Mouse (Mus musculus): ENCODE measurements around the gene Ms4a1.
"Not testable (repeated sequence)": the region's sequence is repeated elsewhere in the genome, so short reads cannot be mapped to it uniquely, and the experiment has no call there.

Gene Ms4a1

DNA sequence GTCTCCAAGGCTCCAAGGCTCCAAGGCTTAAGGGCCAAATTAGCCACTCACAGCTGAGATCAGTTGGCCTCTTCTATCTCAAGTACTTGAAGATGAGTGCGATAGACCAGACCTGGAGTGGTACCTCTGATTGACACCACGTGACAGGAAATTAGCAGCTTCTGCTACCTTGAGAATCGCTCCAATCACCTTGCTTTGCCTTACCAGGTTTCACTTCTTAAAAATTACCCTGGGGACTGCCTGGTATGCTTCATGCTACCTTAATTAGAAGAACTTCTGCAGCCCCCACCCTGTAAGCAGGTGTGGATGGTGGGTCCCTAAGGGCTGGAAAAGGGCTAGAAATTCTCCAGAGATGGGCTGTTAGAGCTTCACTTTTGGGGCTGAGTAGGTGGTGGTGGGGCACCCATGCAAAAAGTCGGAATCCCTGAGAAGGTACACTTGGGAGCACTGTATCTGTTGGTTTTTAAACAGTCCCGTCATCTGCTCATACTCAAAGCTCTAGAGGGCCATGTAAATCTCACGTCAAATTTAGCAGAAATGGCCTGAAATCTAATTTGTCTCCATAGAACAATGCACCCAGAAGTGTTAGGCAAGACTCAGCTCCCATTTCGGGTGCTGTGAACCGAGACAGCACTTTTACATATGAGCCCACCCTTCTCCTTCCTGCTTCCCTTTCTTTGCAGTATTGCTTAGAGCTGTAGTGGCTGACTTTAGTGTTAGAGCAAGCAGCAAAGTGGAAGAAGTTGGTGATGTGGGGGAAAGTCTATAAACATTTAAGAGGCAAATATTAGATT is at the start of gene Ms4a1:
Ms4a1 (minus strand) TSS at position 190 of the 794 bp plus-strand sequence.
- DNase-seq (ENCODE audit: low spot score): peak; percentile 29

DNA sequence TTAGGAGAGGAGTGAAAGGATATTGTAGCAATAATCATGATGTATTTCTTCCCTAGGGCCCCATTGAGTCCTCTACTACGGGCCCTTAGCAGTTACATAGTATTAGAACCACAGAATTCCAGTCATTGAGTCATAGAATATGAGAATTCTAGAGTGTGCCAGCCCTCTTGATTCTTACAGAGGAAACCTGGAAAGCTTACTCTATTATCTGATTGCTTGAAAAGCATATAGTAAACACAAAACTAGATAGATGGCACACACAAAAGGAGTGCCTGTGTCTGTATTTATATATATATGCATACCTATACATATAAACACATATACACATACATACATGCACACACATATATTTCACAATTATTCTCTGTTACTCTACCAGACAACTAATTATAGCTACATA is 48.3 kb upstream of the Ms4a1 start, which contains the start of gene Ms4a14:
Ms4a14 (minus strand) TSS at position 101 of the 400 bp plus-strand sequence.
- DNase-seq (ENCODE audit: low spot score): no peak

DNA sequence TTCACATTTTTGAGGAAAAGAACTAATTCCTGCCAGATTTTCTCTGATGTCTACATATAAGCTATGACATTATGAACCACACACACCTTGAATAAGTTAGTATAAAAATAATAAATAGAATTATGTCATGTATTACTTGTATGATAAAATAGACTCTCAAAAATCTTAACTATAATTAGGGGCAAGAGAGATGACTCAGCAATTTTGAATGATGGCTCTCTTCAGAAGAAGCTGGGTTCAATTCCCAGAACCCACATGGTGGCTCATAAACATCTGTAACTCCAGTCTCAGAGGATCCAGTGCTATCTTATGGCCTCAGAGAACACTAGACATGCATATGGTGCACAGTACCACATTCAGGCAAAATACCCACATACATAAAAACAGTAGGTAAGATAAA is 42.8 kb upstream of the Ms4a1 start:
- no peak for DNase-seq (ENCODE audit: low spot score)

DNA sequence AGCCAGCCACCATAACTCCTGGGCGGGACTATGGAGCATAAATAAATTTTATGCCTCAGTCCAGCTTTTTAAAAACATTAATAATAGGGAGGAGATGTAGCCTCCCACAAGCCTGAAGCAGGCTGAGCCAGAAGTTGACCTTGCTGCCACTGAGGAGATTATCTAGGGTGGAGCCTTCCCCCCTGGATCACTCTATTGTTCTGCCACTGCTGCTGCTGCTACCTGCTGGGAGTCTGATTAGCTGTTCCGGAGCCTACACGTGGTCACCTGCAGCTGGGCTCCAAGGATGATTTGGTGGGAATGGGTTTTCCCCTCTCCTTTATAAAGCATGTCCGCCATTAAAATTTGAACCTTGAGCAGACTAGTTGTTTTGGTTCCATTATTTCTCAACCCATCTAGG is 33.5 kb upstream of the Ms4a1 start:
- not testable (repeated sequence) for DNase-seq (ENCODE audit: low spot score)

DNA sequence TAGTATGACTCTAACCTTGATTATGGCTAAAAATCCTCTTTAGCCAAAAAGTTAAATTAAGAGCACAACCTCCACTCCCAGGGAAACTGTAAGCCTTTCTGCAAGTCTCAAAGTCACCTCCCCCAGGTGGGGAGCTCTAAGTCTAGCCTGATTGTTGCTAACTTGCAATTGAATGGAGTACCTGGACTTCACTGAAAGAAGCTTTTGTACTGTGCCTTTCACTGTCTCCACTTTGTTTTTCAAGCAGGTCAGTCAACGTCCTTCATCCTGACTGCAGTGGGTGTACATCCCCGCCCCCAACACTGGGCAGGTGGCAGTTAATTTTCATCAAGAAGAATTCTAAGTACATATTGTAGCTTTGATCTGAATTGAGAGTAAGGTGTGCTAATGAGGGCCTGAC is 32.9 kb upstream of the Ms4a1 start:
- no peak for DNase-seq (ENCODE audit: low spot score)

DNA sequence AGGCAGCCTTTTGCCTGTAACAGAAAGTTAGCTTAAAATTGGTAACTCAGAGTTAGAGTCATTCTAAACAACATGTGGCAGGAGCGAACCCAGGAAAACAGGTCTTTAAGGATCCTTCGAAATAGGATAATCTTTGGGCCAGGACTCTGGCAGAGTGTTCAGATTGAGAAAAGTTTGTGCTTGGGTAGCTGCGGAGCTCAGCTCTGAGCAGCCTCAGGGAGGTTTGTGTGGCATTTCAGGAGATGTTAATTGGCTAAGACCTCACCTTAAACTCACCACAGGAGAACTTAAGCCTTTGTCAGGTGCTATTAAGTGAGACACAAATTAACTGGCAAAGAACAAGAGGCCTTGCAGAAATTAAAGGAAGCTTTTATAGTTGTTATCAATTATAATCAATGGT is 27.6 kb upstream of the Ms4a1 start:
- DNase-seq (ENCODE audit: low spot score): not testable (repeated sequence)

DNA sequence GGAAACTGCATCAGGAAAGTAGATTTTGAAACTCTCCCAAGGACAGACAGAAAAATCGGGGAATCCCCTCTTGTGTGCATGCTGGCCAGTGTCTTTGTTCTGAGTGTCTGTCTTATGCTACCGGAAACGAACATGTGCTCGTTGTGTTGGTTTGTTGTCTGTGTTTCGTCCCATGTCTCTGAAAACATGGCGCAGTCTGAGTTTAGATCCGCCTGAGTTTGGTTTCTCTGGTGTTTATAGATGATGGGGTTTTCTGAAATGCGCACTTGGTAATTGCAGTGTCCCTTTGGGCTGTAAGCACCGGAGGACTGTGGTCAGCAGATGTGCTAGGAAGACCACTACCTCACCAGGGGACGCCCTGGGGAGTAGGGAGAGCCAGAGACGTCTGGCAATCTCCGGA is 26.9 kb upstream of the Ms4a1 start:
- no peak for DNase-seq (ENCODE audit: low spot score)

DNA sequence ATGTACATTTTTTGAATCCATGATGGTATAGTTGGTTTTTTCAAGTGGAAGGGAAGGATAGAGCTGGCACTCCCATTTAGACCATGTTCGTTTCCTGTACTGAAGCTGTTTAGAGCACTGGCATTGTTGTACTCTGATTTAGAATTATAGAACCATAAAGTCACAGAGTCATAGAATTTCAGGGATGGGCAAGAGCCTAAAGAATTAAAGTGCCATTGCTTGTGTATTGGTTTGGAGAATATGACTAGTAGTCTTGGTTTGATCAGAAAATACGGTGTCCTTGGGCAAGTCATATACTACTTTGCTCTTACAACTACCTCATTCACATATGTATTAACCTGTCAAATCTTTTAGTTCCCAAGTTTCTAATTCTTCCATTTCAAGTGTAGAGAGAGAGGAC is 17.7 kb upstream of the Ms4a1 start, which contains the start of gene Ms4a5:
Ms4a5 (minus strand) TSS at position 101 of the 400 bp plus-strand sequence.
- DNase-seq (ENCODE audit: low spot score): no peak

DNA sequence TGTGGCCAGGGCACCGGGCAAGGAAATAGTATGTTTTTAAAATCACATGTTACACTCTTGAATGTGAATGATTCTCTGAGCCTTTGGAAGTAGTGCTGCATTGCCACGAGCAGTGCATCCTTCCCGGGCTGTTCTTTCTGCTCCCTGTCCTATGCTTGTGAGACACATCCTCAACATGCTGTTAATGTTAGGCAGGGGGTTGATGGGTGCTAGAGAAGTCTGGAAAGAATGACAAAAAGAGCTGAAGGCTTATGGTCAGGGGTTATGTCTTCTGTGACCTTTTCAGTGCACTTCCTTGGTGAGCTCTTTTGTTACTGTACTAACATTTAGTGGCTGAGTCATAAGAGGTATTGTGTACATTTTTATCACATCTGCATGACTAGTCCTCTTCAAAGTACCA is 14.2 kb upstream of the Ms4a1 start:
- no peak for DNase-seq (ENCODE audit: low spot score)

DNA sequence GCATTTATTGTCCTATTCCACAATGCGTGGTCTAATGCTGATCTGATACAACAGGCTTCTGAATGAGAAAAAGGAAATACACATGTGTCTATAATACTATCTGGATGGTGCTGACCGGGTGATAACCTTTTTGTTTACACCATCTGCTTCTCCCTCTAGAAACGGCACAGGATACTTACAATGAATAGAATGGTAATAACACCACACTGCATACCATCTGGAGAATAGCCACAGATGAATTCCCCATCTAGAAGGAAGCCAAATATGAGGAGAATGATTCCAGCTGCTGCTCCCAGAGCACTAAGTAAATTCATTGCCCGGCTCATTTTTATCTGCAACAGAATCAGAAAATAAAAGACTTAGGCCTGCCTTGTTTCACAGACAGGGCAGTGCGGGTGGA is 10.4 kb upstream of the Ms4a1 start:
- no peak for DNase-seq (ENCODE audit: low spot score)

DNA sequence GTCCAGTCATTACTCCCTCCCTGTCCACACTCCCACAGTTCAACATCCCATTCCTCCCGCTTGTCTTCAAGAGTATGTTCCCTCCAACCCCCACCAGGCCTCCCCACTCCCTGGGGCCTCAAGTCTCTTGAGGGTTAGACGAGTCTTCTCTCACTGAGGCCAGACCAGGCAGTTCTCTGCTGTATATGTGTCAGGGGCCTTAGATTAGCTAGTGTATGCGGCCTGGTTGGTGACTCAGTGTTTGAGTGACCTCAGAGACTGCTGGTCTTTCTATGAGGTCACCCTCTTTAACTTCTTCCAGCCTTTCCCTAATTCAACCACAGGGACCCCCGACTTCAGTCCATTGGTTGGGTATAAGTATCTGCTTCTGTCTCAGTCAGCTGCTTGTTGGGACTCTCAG is 915 bp upstream of the Ms4a1 start:
- no peak for DNase-seq (ENCODE audit: low spot score)

DNA sequence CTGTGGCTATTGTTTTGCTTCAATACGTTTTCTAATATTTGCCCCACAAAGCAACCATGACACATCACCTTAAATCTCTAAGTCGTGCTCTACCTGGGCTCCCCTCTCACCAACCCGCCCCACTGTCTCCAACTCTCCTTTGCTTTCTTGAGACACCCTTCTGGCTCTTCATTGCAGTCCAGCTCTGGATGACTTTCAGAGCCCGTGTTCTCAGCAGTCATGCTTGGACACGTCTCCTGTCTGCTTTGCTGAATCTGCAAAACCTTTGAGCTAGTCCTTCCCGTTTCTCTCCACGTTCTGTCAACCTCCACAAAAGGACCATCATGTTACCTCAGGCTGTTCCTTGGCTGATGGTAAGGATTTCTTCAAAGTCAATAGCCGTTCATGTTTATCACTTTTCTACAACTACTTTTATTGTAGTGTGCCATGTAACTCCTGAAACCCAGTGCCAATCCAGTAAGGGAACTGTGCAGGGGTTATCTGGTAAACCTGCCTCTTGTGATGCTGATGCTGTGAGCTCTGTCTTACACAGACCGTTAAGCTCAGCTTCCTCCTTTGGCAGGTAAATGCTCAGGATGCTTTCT is 1.3 kb downstream of the Ms4a1 start:
- DNase-seq (ENCODE audit: low spot score): no peak

DNA sequence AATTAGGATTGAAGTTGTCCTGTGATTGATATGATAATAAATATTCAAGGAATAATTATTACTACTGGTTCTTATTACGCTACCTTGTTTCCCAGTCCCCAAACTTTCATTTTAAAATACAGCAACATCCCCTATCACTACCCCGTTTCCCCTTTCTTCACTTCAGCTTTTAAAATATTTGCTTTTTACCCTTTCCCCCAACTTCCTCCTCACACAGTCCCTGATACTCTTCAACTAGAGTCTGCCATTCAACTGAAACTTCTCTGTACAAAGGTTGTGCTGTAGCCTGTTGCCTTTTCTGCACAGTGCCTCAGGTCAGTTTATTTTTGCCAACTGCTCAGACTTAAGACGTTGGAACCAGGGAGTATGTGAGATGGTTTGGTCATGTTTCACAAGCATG is 2.5 kb downstream of the Ms4a1 start:
- no peak for DNase-seq (ENCODE audit: low spot score)

DNA sequence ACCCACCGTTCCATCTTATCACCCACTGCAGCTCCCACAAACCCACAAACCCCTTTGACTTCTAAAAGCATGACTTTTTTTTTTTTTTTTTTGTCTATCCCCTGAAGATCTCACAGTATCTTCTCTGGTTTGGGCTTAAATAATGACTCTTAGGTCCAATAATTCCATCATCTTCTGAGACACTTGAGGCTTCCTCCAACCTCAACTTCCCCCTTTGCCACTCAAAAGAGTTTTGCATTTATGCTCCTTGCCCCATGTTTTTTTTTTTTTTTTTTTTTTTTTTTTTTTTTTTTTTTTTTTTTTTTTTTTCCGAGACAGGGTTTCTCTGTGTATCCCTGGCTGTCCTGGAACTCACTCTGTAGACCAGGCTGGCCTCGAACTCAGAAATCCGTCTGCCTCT is 3.1 kb downstream of the Ms4a1 start:
- DNase-seq (ENCODE audit: low spot score): not testable (repeated sequence)

DNA sequence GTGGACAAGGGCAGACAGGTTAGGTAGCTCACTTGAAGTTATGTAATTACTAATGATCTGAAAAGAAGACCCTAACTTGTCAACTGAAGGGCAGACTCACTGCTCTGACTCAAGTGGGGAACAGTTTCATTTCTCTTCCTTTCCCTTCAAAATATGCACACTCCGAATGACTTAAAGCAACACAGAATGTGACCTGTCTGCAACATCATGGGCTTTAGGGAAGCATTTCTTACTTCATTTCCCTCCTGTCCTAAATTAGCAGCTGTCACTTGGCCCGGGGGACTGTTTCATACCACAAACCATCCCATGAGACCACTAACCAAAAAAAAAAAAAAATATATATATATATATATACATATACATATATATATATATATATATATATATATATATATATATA is 4.5 kb downstream of the Ms4a1 start:
- DNase-seq (ENCODE audit: low spot score): no peak

DNA sequence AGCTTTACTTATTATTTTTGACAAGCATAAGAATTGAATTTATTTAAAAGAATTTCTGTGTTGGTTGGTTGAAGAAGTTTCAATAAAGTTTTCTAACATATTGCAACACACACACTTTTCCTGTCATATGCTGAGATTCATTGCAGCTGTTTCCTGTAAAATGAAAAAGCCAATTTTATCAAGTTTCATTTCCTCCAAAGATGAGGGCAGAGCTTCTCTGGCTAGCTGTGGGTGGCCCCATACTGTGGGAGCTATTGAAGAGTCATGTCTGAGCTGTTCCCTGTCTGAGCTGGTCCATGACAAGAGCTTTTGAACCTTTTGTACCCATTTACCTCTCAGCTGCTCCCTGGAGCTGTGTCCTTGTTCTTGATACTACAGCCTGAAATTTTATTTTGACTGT is 21.8 kb downstream of the Ms4a1 start:
- DNase-seq (ENCODE audit: low spot score): no peak

DNA sequence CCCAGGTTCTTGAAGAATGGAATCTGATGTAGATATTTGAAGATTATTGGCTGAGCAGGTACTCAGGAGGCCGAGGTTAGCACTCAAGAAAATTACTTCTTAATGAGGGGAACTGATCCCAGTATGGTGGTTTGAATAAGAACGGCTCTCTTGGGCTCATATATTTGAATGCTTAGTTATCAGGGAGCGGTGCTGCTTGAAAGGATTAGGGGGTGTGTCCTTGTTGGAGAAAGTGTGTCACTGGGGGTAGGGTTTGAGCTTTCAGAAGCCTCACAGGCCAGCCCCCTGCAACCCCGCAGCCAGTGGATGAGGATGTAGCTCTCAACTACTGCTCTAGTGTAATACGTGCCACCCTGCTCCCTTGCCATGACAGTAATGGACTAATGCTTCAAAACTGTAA is 23.5 kb downstream of the Ms4a1 start:
- DNase-seq (ENCODE audit: low spot score): no peak

DNA sequence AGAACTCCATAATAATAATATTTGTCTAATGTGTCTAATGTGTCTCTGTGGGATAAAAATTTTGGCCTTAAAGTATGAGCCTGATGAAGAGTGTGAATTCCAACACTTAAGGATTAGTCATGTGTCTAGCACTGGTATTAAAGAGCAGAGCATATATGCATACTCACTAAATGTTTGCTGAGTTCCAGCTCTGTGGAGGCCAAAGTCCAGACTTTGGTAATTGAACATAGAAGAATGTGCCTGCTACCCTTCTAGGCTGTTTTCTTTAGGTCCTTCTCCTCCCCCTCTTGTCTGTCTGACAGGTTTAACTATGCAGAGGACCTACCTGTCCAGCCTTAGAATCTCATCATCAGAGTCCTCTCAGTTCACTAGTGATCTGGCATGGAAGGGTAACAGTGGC is 30.2 kb downstream of the Ms4a1 start:
- no peak for DNase-seq (ENCODE audit: low spot score)

DNA sequence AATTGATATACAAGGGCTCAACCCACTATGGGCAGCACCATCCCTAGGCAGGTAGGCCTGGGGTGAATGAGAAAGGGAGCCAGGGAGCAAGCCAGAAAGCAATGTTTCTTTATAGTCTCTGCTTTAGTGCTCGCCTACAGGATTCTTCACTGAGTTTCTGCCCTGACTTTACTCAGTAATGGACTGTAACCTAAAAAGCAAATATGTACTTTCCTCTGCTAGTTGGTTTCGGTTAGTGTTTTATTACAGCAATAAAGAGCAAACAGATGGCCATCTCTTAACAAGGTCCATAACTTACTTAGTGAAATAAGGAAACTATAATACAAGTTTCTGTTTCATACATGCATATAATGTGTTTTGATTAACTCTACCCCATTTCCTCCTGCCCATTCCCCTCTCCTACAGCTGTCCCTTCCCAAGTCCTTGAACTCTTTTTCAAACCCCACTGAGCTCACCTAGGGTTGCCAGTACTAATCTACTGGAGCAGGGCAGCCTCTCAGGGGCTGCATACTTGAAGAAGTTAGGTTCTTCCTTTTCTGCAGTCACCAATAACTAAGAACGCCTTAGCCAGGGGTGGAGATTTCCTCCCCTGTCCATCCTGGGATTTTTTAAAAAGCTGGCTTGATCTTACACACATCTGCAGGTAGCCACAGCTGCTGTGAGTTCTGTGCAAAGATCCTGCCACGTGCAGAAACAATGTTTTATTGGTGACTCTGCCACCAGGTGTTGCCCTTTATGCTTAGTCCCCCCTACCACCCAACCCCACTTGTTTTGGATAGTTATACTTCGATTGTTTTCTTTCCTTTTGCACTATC is 30.9 kb downstream of the Ms4a1 start:
- no peak for DNase-seq (ENCODE audit: low spot score)

DNA sequence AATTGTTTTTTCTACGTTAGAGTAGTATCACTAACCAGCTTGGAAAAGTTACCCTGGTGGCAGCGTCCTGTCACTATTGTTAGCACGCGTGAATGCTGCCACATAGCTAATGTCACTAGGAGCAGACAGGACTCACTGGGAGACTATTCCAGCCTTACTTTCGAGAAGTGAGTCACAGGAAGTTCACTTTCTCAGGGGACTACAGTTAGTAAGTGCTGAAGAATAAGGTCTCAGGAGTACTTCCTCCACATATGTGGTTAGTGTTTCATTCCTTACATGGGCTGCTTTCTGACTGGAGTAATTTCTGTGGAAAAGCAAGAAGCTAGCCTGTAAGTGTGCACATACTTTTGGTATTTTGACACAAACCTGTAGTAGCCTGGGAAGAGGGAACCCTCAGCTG is 31.8 kb downstream of the Ms4a1 start:
- no peak for DNase-seq (ENCODE audit: low spot score)

DNA sequence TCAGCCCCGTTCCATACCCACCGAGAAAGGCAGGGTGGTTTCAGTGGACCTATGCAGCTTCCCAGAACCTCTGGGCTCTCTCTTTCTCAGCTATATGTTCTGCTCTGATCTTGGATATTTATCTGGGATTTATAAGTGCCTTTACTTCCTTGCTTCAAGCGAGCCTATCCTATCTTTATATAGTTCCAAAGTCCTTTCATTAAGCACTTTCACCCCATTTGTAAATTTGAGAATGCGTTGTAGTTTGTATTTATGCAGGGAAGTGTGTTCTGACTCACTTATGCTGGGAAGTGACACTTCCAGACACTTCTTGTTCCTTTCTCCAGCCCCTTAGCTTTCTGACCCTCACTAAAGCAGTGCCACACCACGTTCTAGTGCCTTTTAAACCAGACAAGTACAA is 33.7 kb downstream of the Ms4a1 start, which contains the start of gene Ms4a12:
Ms4a12 (minus strand) TSS at position 101 of the 400 bp plus-strand sequence.
- DNase-seq (ENCODE audit: low spot score): no peak

Data from spleen, adult 12 weeks (tissue).